Mouse (Mus musculus) leukemia stem cell, adult 10-12 weeks (primary cell): Measurements from ENCODE around the gene Zbtb26. TPM values are rescaled to one million over a fixed set of nuclear protein-coding genes. Genes with fewer than 3 reads are reported as not detected.

Experiments
- polyA plus RNA-seq: library from polyadenylated mRNA; stranded (reverse); fragments of >175 nt; gene quantifications from 2 replicates; pipeline ENCODE4 v1.2.3, GENCODE M21; 2012; ENCODE audit warnings: low replicate concordance

Zbtb26 gene
- 0.23 and 0.63 TPM in 2 replicates for polyA plus RNA-seq

DNA sequence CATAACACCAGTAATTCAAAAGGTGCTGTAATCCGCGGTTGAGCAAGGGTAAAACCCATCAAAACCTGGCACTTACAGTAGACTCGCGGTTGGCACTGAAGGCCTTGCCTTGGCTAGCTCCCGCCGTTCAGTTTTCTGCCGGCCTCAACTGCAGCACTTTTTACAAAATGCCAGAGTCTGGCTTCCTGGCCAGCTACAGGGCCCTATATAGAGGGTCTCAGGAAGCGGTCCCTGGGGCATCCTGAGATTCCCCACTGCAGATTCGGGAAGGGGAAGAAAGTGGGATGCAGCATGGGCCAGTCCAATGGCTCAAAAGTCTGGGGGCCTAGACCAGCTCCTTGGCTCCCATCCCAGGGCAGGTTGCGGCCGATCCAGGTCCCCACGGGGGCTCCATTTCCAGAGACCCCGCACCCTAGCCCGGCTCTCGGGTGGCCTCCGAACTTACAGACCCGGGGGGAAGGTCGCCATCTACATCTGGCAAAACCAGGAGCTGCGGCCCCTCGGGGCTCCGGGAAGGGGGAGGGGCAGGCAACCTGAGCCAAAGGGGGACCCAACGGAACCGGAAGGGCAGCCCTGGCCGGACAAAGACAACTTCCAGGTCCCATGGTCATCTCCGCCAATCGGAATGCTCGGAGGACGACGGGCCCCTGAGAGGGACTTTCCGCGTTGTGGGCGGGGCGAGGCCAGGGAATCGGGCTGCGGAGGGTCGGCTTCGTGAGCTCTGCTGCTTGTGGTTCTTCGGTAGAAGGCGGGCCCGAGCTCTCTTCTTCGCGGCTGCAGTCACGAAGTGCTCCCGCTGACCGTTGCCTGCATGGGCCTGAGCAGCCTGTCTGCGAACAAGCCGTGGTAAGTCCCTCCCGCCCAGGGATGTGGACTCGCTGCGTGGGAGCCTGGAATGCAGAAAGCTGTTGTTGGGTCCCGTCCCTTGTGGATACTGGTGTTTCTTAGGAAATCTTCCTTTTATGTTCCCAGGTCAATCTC is at the start of gene Zbtb26, which contains the start of the genes Zbtb6 and Rabgap1:
TSS of gene Zbtb26 (minus strand) at position 525 of the 981 bp plus-strand sequence.
TSS of gene Zbtb6 (minus strand) at position 561 of the 981 bp plus-strand sequence.
TSS of gene Rabgap1 (plus strand) at position 669 of the 981 bp plus-strand sequence.

DNA sequence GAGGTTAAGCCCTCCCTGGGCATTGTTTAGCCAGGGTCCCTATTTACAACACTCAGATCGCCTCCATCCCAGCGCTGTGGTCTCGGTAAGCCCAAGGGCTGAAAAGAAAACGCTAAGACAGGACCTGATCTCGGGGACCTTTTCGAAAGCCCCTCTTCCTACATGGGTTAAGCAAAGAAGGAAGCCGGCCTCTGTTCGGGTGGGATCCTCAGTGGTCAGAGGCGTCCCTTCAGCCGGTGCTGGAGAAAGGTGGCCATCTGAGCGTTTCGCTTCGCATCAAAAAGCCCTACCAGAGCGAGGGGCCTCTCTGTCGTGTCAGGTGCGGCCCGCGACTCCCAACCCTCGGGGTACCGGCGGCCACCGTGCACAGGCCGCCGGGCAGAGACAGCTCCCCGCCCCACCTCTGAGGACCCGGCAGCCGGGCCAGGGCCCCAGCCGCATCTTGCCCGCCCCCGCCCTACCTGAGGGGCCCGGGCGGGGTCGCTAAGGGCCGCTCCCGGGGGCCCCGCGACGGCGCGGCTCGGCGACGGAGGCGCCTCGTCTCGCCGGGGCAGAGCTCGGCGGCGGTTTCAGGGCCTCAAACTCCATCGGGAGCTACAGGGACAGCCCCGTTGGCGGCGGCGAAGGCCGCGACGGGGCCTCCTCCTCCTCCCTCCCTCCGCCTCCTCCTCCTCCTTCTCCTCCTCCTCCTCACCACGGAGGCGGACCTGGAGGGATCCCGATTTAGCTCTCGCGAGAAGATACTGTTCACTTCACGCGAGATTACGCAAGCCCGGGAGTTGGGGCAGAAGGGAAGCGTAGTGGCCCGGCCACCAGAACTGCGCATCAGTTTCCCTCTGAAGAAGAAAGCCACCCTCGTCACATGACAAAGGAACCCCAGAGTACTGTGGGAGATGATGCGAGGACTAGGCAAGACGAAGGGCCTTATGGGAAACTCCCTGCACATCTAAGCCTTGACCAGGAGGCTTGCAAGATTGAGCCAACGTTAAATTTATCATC is 20.3 kb downstream of the Zbtb26 start, which contains the start of gene Rc3h2:
TSS of gene Rc3h2 (minus strand) at position 598 of the 999 bp plus-strand sequence.

Other genes with a start within 250 kb of the Zbtb26 start
- gene Olfr366, start 231.6 kb downstream of the Zbtb26 start, polyA plus RNA-seq = not detected in 2 replicates
- gene Olfr368, start 116.6 kb downstream of the Zbtb26 start, polyA plus RNA-seq = not detected in 2 replicates
- gene Pdcl, start 83.8 kb downstream of the Zbtb26 start, polyA plus RNA-seq = 2.6 and 3.6 TPM in 2 replicates
- 1.3 and 1.9 TPM in 2 replicates for gene Rc3h2, start 20.2 kb downstream of the Zbtb26 start, polyA plus RNA-seq
- 0.89 and 1.2 TPM in 2 replicates for gene Zbtb6, start within 50 bp of the Zbtb26 start, polyA plus RNA-seq
- 1.3 and 2.3 TPM in 2 replicates for gene Rabgap1, start 144 bp upstream of the Zbtb26 start, polyA plus RNA-seq
- gene Gpr21, start 73.2 kb upstream of the Zbtb26 start, polyA plus RNA-seq = not detected in 2 replicates